In genomic region chr17:33539106-33539675, GRCm38 (mm10) we compare ENCODE assay signal across 8 mouse cellular contexts. TPM values are rescaled to one million over a fixed set of nuclear protein-coding genes. Genes with fewer than 3 reads are reported as not detected.
DNase-seq lines count a peak whose midpoint lies in the region; ATAC-seq and TF ChIP-seq lines count a peak whose summit lies in the region.

No protein-coding gene starts in this region.

- H3K4me3 ChIP-seq in intestine, postnatal 0 days (ENCODE audit: low read depth, low read length) = no peak overlapping the region

- no peak overlapping the region for H3K9ac ChIP-seq in intestine, postnatal 0 days (ENCODE audit: low read depth, low read length)

- no peaks in the 10 kb centered on the region for H3K27me3 ChIP-seq in intestine, postnatal 0 days (replicated peaks; ENCODE audit: control insufficient read depth, insufficient read depth, low read length)

- peak; percentile 87 for TF ChIP-seq CTCF in intestine, postnatal 0 days (IDR thresholded peaks at IDR 0.05; ENCODE audit: low read depth)

- no peaks in the 10 kb centered on the region for H3K4me1 ChIP-seq in intestine, postnatal 0 days (replicated peaks; ENCODE audit: control insufficient read depth, insufficient read depth, low read length)

- no peaks in the 10 kb centered on the region for H3K9me3 ChIP-seq in intestine, postnatal 0 days (ENCODE audit: control insufficient read depth)

- H3K4me2 ChIP-seq in intestine, postnatal 0 days (replicated peaks; ENCODE audit: low read depth) = no peak overlapping the region

- no peak overlapping the region for H3K27ac ChIP-seq in intestine, postnatal 0 days (ENCODE audit: low read depth, low read length)

- intact Hi-C loops in gastrocnemius, postnatal 36 days (cut with DNase I) = loop anchor here (2.0 kb wide), 1 partner anchor 100 kb away; no protein-coding TSS in a partner anchor

- peak; percentile 49 for DNase-seq in gastrocnemius, postnatal 10 days
- no peak for DNase-seq in gastrocnemius, postnatal 36 days
- peak; percentile 66 for DNase-seq in testis, postnatal 10 days (ENCODE audit: low spot score)
- DNase-seq in testis, postnatal 14 days (ENCODE audit: low spot score) = no peak
- peak; percentile 82 for DNase-seq in cerebellum, adult 9-10 months
- no peak for DNase-seq in ovary, adult 18-20 months (ENCODE audit: low spot score)

- ATAC-seq in intestine, postnatal 0 days = no peak
- ATAC-seq in megakaryocyte, adult 5-6 weeks (ENCODE audit: poor library complexity, severe bottlenecking) = peak; percentile 54; the same call in 1 of the 2 replicates

- WGBS in intestine, postnatal 0 days = 90% methylated on average over 3 of the region's 3 CpGs

- no peaks in the 10 kb centered on the region for H3K36me3 ChIP-seq in intestine, postnatal 0 days (ENCODE audit: control insufficient read depth, insufficient read depth)

RNA-seq across cellular contexts. Expression of gene Adamts10, which starts 15.2 kb away (rescaled TPM):
- total RNA-seq in gastrocnemius, postnatal 10 days (2021) = 10 to 100 TPM; 24.1 to 44.4 TPM
- total RNA-seq in gastrocnemius, postnatal 36 days (2021) = 1 to 10 TPM; 8.0 to 9.4 TPM
- polyA plus RNA-seq in intestine, postnatal 0 days (2015; fragmentation: Nextera tagmentation; extraction: Ambion mirVana) = 5.9 and 8.1 TPM in 2 replicates
- 27.5 and 28.6 TPM in 2 replicates for total RNA-seq in megakaryocyte, adult 5-6 weeks (2015)
- total RNA-seq in megakaryocyte, adult 5-6 weeks (2017) = 39.7 and 41.6 TPM in 2 replicates

RNA-seq across cellular contexts. Expression of gene Myo1f, which starts 16.3 kb away (rescaled TPM):
- 1 to 10 TPM; 1.2 to 2.5 TPM for total RNA-seq in gastrocnemius, postnatal 10 days (2021)
- total RNA-seq in gastrocnemius, postnatal 36 days (2021) = 1 to 10 TPM in 1 of 2 experiments, under 1 TPM in 1; 0.77 to 1.4 TPM
- polyA plus RNA-seq in intestine, postnatal 0 days (2015; fragmentation: Nextera tagmentation; extraction: Ambion mirVana) = 0.94 and 1.2 TPM in 2 replicates
- total RNA-seq in megakaryocyte, adult 5-6 weeks (2015) = 151 and 157 TPM in 2 replicates
- total RNA-seq in megakaryocyte, adult 5-6 weeks (2017) = 380 and 381 TPM in 2 replicates

Comparison
In these comparisons a context has a peak if more than half of its experiments do, and no peak if none do; other contexts are left out.
1. DNase-seq: peak in gastrocnemius, postnatal 10 days (single experiment), testis, postnatal 10 days (single experiment) and cerebellum, adult 9-10 months (single experiment); none in gastrocnemius, postnatal 36 days (0 of 2), testis, postnatal 14 days (single experiment) and ovary, adult 18-20 months (single experiment).
2. RNA of gene Myo1f, which starts 16.3 kb away (total RNA-seq): 151 to 381 TPM in megakaryocyte, adult 5-6 weeks; 1.2 to 2.5 TPM in gastrocnemius, postnatal 10 days and 0.77 to 1.4 TPM in gastrocnemius, postnatal 36 days; every median in the first group is over 10 times any median in the second.